Mouse (Mus musculus): Measurements from ENCODE around the gene Fndc3b.

- TF ChIP-seq EP300 (IDR thresholded peaks at IDR 0.05; ENCODE audit: low read depth) (no peak), CTCF (IDR thresholded peaks at IDR 0.05; ENCODE audit: low read depth) (no peak)
These were observed 333.2 kb downstream of the Fndc3b start for GRCm38 (mm10) chr3:27377935-27378334.

Measured in liver, embryonic 14.5 days (tissue).